Mouse (Mus musculus) embryonic stem cell, embryonic (primary cell): ENCODE results near the gene Mpc2.

Source experiments
- CTCF ChIA-PET, 4 experiments: fragments of 300-600 bp in 2 of 4; fragments of 350-600 bp in 2 of 4; sonication (Branson Sonifier 250); formaldehyde crosslinking; loops; one replicate each; lab custom pipeline; 2022; ENCODE audit warnings: inconsistent platforms in 2 of 4; lab: Charles Lee
- POLR2A ChIA-PET, 4 experiments: fragments of 300-600 bp in 2 of 4; fragments of 350-600 bp in 2 of 4; sonication (Branson Sonifier 250); formaldehyde crosslinking; loops; one replicate each; lab custom pipeline; 2022; ENCODE audit warnings: antibody characterized with exemption in 4 of 4, inconsistent platforms in 1 of 4; lab: Charles Lee

The Mpc2 gene

DNA sequence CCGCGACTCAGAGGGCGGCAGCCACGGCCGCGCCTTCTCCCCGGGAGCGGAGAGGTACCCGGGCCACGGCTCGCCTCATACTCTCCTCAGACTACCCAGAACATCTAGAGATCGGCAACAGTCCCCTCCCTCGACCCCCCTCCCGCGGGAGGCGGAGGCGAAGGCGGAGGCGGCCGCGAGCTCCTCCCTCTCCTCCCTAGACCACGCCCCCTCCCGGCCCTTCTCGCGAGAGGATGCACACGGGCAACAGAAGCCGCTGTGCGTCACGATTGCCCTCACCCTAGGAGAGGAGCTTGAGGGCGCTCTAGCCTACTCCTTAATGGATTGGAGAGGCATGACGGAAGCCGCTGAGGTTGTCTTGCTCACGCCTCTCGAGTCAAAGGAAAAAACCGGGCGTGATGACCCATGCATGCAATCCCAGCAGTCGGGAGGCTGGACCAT, at the start of gene Mpc2, which contains the start of gene Dcaf6:
Gene Mpc2, plus strand, starts transcription at position 278 of the 441 bp plus-strand sequence.
Gene Dcaf6, minus strand, starts transcription at position 116 of the 441 bp plus-strand sequence.
- POLR2A ChIA-PET, result interaction anchor here (0.6 to 2.4 kb wide), 158 partner anchors 8 to 1819 kb away, joined by 3 to 63 read pairs (median 4); partner anchors contain the start of genes Mpzl1 (in 3 of the 4), Tiprl (in 3 of the 4), Adcy10 (in 2 of the 4) and Pou2f1 (in 2 of the 4)
- CTCF ChIA-PET, result interaction anchor here (0.6 to 1.5 kb wide), 12 partner anchors 11 to 374 kb away, joined by 3 to 6 read pairs (median 3); partner anchors contain the start of gene Tiprl (in 1 of the 4)

GRCm38 (mm10) chr1:165421357-165421915, 39.0 kb upstream of the Mpc2 start:
- ChIA-PET POLR2A (interaction anchor here in 2 of 4 experiments (0.6 to 1.8 kb wide), 4 partner anchors 11 to 63 kb away, joined by 3 to 7 read pairs (median 4); partner anchors contain the start of genes Dcaf6 (in 2 of the 2) and Mpc2 (in 2 of the 2)), CTCF (no interaction called here)

DNA sequence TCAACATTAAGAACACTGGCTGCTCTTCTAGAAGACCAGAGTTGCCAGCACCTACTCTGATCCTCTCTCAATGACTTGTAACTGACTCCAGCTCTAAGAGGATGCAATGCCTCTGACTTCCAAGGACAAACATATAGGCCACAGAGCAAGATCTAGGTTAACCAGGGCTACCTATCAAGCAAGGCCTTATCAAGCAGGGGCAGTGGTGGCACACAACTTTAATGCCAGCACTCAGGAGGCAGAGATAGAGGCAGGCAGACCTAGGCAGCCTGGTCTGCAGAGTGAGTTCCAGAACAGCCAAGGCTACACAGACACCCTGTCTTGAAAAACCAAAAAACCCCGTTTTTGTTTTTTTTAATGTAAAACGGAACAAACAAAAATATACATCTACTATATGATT, 34.2 kb upstream of the Mpc2 start:
- CTCF ChIA-PET, result no interaction called here
- POLR2A ChIA-PET, result interaction anchor here in 1 of 4 experiments (1.5 kb wide), 1 partner anchor 34 kb away, joined by 6 read pairs; the partner anchor contains the start of genes Dcaf6 and Mpc2

GRCm38 (mm10) chr1:165432883-165433282, 27.6 kb upstream of the Mpc2 start:
- ChIA-PET CTCF (interaction anchor here in 1 of 4 experiments (1.2 kb wide), 1 partner anchor 28 kb away, joined by 3 read pairs; no protein-coding TSS in a partner anchor), POLR2A (interaction anchor here in 3 of 4 experiments (1.2 to 3.2 kb wide), 6 partner anchors 11 to 91 kb away, joined by 3 to 53 read pairs (median 6); partner anchors contain the start of genes Dcaf6 (in 3 of the 3) and Mpc2 (in 3 of the 3))

DNA sequence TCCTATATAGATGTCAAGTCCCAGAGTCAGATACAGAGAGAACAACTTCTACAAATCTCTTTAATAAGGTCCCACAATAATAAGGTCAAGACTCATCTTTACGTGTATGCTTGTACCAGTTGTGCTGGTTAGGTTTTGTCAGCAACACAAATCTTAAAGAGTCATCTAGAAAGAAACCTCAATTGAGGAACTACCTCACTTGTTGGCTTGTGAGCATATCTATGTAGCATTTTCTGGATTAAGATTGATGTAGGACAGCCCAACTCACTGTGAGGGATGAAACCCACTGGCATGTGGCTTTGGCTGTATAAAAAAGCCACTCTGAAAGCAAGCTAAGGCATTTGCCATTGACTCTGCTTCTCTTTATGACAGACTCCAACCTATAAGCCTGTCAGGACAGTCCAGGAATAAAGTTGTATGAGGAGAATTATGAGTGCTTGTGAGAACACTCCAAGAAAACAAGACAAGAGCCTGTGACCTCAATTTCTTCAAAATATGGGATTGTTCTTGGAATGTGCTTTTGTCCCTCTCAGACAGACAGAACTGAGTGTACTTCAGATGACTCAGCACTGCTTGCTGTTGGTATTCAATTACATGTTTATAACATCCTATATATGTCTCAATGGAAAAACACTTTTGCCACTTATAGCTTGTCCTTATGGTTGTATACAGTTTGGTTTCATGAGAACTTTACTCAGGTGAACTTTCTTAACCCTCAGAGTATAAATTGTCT, 22.0 kb upstream of the Mpc2 start:
- ChIA-PET POLR2A (interaction anchor here in 1 of 4 experiments (2.3 kb wide), 1 partner anchor 22 kb away, joined by 9 read pairs; the partner anchor contains the start of genes Dcaf6 and Mpc2), CTCF (interaction anchor here in 1 of 4 experiments (0.5 kb wide), 1 partner anchor 152 kb away, joined by 7 read pairs; no protein-coding TSS in a partner anchor)

GRCm38 (mm10) chr1:165440788-165441187, 19.6 kb upstream of the Mpc2 start:
- ChIA-PET POLR2A (interaction anchor here in 2 of 4 experiments (0.5 to 4.7 kb wide), 3 partner anchors 20 to 550 kb away, joined by 3 to 17 read pairs (median 5); partner anchors contain the start of genes Mpc2 (in 2 of the 2) and Dcaf6 (in 1 of the 2)), CTCF (no interaction called here)

- ChIA-PET CTCF (interaction anchor here in 1 of 4 experiments (0.6 kb wide), 1 partner anchor 296 kb away, joined by 3 read pairs; no protein-coding TSS in a partner anchor), POLR2A (interaction anchor here in 2 of 4 experiments (0.5 to 4.7 kb wide), 3 partner anchors 19 to 550 kb away, joined by 3 to 17 read pairs (median 5); partner anchors contain the start of genes Mpc2 (in 2 of the 2) and Dcaf6 (in 1 of the 2))
These were observed 19.2 kb upstream of the Mpc2 start for GRCm38 (mm10) chr1:165441201-165441600.

DNA sequence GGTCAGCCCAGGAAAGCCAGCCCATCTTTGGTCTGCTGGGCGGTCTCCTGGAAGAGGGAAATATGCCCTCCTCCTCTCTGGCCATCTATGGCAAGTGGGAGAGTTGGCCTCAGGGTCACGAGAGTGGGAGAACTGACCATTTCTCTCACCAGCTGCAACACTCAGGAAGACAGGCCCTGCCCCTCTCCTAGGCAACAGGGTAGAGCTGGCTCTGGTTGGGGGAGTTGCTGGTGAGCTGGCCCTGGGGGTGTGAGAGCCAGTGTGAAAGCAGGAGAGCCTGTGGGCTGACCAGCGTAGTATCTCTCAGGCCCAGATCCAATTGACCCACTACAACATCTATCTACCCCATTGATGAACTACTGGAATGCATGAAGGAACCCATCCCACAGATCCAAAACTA, 18.7 kb upstream of the Mpc2 start:
- POLR2A ChIA-PET, result interaction anchor here in 2 of 4 experiments (1.1 to 4.7 kb wide), 2 partner anchors 19 kb away, joined by 5 to 17 read pairs; partner anchors contain the start of genes Mpc2 (in 2 of the 2) and Dcaf6 (in 1 of the 2)
- CTCF ChIA-PET, result interaction anchor here in 1 of 4 experiments (0.6 kb wide), 1 partner anchor 295 kb away, joined by 3 read pairs; no protein-coding TSS in a partner anchor

DNA sequence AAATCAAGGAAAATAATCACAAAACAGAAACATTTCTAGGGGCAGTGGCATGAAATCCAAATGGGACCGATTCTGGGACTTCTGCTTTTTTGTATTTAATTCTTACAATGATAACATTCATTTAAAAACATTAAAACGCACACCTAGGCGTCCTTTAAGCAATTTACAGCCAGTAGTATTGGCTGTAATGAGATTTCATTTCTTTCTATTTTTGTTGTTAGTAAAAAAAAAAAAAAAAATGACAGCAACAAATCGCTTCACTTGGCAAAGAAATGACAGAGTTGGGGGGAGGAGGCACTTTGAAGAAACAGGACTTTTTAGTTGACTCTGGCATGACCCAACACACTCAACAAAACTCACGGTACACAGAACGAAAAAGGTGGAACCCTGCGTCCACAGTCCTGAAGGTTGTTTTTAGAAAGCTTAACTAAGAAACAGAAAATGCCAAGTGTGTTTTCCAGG, 1.4 kb upstream of the Mpc2 start:
- ChIA-PET POLR2A (interaction anchor here in 3 of 4 experiments (0.6 to 2.2 kb wide), 9 partner anchors 29 to 666 kb away, joined by 3 to 14 read pairs (median 4); partner anchors contain the start of gene Mpzl1 (in 1 of the 3)), CTCF (no interaction called here)

- ChIA-PET POLR2A (interaction anchor here (0.6 to 2.4 kb wide), 102 partner anchors 8 to 1820 kb away, joined by 3 to 63 read pairs (median 5); partner anchors contain the start of genes Mpzl1 (in 3 of the 4), Tiprl (in 3 of the 4), Pou2f1 (in 2 of the 4) and Adcy10 (in 1 of the 4)), CTCF (interaction anchor here in 2 of 4 experiments (1.2 to 1.5 kb wide), 3 partner anchors 12 to 195 kb away, joined by 3 to 5 read pairs (median 4); no protein-coding TSS in a partner anchor)
These were observed 795 bp upstream of the Mpc2 start for GRCm38 (mm10) chr1:165459503-165460181.

DNA sequence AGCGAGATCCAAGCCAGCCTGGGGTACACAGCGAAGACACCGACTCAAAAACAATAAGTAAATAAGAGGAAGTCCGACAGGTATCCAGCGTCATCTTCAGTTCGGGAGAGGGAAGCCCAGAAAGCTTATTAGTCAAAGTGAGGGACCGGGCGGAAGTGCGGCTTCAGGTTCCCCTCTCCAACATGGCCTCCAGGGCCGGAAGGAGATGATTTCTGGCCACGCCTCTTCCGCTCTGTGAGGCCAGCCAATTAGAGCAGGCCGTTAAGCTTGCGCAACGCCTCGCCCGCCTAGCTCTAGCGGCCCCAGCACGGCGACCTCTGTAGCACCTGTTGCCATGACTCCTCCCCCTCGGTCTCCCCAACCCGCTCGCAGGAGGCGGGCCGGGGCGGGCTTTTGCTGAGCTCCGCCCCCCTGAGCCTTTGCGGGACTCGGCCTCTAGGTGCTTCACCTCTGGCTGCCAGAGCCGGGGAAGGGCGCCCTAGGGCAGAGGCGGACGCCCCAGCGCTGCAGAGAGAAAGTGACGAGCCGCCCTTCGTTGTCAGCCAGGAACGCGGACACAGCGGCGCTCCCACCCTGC, 452 bp downstream of the Mpc2 start:
- ChIA-PET POLR2A (interaction anchor here (0.6 to 2.4 kb wide), 159 partner anchors 9 to 1768 kb away, joined by 3 to 63 read pairs (median 4); partner anchors contain the start of genes Mpzl1 (in 3 of the 4), Tiprl (in 3 of the 4), Adcy10 (in 2 of the 4) and Pou2f1 (in 2 of the 4)), CTCF (interaction anchor here (0.6 to 1.5 kb wide), 13 partner anchors 10 to 374 kb away, joined by 3 to 6 read pairs (median 3); partner anchors contain the start of gene Tiprl (in 1 of the 4))

DNA sequence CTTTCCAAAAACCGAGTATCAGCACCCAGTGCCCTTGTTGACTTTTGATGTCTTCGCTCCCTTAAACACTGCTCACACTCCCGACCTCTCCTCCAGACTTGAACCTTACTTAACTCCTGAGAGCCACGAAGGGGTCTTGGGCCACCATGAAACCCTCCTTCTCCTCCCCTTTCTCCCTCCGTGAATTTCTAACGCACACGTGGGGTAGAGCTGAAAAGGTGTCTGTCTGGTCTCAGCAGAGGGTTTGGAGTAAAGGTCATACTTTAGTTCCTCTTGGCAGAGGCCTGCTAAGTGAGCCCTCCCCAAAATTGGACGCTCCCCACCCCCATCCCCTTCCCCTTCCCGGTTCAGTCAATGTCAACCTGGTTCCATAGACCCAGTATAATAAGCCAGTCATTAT, 1.2 kb downstream of the Mpc2 start:
- ChIA-PET CTCF (interaction anchor here in 2 of 4 experiments (0.6 to 1.2 kb wide), 3 partner anchors 29 to 150 kb away, joined by 3 read pairs; no protein-coding TSS in a partner anchor), POLR2A (interaction anchor here in 3 of 4 experiments (0.7 to 2.4 kb wide), 43 partner anchors 8 to 1004 kb away, joined by 3 to 63 read pairs (median 8); partner anchors contain the start of genes Tiprl (in 2 of the 3), Adcy10 (in 1 of the 3), Atp1b1 (in 1 of the 3) and Mpzl1 (in 1 of the 3))

- ChIA-PET POLR2A (no interaction called here), CTCF (no interaction called here)
These were observed 2.4 kb downstream of the Mpc2 start for GRCm38 (mm10) chr1:165462861-165463260.

DNA sequence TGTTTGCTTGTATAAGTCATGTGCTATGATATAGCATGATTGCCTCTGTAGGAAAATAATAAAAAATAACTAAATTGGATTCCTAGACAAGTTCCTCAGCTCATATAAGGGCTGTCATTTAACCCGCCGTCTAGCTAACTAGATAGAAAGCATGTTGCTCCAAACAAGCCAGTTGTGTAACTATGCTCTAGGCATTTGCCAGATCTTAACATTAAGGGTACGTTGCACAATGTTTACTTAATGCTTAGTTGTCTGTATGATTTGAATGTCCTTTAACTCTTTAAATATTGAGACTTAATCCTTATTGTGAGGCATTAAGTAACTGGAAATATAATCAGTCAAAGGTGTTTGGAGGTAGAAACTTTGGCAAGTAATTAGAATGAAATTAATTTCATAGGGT, 4.1 kb downstream of the Mpc2 start:
- POLR2A ChIA-PET, result no interaction called here
- CTCF ChIA-PET, result no interaction called here

DNA sequence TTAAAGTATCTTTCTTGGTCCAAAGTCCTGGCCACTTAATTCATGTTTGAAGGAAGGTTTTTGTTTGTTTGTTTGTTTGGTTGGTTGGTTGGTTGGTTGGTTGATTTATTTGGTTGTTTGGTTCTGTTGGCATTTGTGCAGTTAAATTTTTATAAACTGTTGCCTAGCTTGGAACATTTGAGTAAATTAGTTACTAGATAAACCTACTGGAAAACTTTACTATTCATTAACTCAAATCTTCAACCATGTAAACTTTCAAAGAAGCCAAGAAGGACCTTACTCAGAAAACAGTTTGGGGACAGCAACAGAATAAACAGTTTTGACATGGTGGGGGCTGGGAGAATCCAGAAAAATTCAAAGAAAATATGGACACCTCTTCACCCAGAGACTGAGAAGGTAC, 8.5 kb downstream of the Mpc2 start:
- ChIA-PET CTCF (no interaction called here), POLR2A (interaction anchor here in 3 of 4 experiments (1.3 to 4.1 kb wide), 3 partner anchors 8 to 92 kb away, joined by 4 to 30 read pairs (median 18); partner anchors contain the start of genes Dcaf6 (in 3 of the 3) and Mpc2 (in 3 of the 3))

DNA sequence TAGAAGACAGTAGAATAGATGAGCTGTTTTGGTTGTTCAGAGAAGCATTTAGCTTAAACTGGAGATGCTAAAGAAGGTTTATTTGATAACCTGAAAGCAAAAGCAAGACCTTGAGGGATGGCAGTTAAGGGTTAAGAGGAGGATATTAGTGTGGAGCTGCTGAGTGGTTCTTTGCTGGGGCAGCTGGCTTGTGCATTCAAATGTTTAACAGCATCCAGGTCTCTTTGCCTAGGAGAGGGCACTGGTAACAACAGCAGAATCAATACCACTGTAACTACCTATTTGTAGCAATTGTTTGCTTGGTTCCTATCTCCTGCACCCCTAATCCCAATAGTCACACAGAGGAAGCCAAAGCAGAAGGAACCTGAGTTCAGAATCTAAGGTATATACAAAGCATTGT, 9.3 kb downstream of the Mpc2 start:
- ChIA-PET CTCF (no interaction called here), POLR2A (interaction anchor here in 3 of 4 experiments (0.5 to 4.1 kb wide), 5 partner anchors 9 to 110 kb away, joined by 4 to 30 read pairs (median 6); partner anchors contain the start of genes Dcaf6 (in 3 of the 3) and Mpc2 (in 3 of the 3))
